Mouse (Mus musculus): Measurements from ENCODE around the gene Akap9.
"Not testable (repeated sequence)": the region's sequence is repeated elsewhere in the genome, so short reads cannot be mapped to it uniquely, and the experiment has no call there.

Gene Akap9

GRCm38 (mm10) chr5:3927801-3928689 lies at the start of gene Akap9:
Akap9 (plus strand) TSS chr5:3928054.
- DNase-seq = peak; percentile 78

DNA sequence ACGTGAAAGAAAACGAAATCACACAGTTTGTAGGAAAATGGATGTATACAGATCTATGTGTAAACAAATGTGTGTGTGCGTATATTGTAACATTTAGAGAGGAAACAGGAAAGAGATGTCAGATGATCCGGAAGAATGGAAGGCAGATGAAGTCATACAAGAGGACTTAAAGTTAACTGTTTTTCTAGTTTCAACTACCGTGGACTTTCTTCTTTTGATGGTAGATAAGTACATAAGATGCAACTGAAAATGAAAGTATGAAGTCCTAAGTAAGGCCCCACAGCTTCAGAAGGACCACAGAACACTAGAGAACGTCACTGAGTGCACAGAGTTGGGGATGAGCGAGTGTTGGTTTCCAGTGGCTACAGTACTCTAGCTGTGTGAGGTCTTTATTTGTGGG lies 41.0 kb upstream of the Akap9 start:
- DNase-seq = not testable (repeated sequence)

- no peak for DNase-seq
These were observed 38.7 kb upstream of the Akap9 start for GRCm38 (mm10) chr5:3889201-3889600.

DNA sequence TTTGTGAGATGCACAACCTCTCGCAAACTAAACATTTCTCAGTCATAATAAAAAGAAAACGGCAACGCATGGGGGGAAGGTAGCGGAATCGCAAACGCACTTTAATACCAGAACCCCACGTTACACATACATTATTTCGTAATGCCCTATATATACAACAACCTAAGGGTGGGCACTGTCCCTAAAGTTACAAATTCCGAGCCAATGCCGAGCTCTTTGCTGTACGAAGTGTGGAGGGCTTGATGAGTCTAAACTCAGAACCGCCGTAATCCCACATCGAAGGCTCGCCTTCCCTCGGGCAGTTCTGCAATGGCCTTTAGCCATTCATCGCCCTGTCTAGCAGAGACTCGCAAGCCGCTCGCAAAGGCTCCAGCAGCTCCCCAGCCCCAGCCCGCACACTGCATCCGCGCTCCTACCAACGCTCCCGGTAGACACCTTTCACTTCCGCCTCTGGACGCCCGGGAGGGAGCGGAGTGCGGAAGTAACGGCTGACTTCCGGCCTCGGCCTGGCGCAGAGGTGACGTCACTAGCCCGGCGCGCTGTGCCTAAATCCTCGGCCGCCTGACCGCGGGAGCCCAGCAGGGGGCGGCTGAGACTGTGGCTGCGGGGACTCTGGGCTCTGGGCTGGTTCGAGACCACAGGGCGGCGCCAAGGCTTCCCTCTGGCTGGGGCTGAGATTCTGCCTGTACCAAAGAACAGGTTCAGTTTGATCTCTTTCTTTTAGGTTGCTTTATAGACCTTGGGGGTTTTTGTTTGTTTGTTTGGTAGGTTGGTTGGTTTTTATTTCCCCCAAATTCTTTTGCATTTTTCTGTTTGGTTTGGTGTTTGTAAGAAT lies 34.2 kb upstream of the Akap9 start, which contains the start of gene Mterf1a:
Gene Mterf1a, minus strand, starts transcription at position 475 of the 835 bp plus-strand sequence.
- not testable (repeated sequence) for DNase-seq

DNA sequence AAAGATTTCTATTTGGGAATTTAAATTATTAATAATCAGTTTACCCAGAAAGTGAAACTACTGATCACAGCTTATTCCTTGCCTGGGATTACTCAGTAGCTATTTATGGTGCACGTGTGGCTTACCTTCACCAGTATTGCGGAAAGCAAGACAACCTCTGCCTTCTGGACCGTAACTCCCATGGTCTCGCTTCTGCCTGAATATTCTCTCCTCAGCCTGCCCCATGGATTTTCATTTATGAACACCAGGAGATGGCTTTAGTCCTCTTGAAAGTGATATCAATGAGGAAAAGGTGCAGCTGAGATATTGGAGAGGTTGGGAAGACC lies 33.6 kb upstream of the Akap9 start:
- DNase-seq = not testable (repeated sequence)

- DNase-seq = no peak
These were observed 22.4 kb upstream of the Akap9 start for GRCm38 (mm10) chr5:3905471-3905870.

DNA sequence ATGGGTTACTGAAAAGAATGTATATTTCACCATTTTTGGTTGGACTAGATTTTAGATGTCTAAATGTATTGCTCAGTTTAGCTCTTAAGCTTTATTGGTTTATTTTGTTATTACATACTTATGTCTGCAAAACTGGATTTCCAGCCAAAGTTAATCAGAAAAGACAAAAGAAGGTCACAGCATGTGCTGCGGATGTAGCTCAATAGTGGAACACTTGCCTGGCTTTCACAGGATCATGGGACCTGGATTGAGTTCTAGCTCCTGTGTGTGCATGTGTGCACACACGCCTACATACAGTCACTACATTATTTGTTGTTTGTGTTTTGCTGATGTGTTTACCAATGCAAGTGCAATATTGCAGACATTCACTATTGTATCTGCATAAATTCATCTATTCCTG lies 5.5 kb upstream of the Akap9 start:
- DNase-seq = no peak

- DNase-seq = peak; percentile 20
These were observed 1.2 kb upstream of the Akap9 start for GRCm38 (mm10) chr5:3926666-3927065.

DNA sequence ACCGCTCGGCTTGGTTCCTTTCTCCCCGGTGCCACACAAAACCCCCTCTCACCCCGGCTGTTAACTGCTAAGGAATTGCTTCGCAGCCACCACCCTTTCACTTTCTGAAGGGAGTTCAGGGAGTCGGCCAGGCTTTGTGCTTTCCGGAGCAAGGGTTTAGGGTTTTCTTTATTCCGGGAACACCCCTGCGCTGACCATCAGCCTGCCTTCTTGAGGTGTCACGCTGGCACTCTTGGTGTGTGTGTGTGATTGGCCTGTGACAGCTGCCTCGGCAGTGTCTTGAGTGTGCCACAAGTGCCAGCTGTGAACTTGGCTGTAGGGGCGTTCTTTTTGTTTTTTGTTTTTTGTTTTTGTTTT lies 814 bp downstream of the Akap9 start:
- peak; percentile 60 for DNase-seq

GRCm38 (mm10) chr5:3930760-3931159 lies 2.9 kb downstream of the Akap9 start:
- no peak for DNase-seq

GRCm38 (mm10) chr5:3931636-3932035 lies 3.8 kb downstream of the Akap9 start:
- peak; percentile 54 for DNase-seq

- no peak for DNase-seq
These were observed 5.7 kb downstream of the Akap9 start for GRCm38 (mm10) chr5:3933551-3933950.

GRCm38 (mm10) chr5:3935266-3935665 lies 7.4 kb downstream of the Akap9 start:
- no peak for DNase-seq

DNA sequence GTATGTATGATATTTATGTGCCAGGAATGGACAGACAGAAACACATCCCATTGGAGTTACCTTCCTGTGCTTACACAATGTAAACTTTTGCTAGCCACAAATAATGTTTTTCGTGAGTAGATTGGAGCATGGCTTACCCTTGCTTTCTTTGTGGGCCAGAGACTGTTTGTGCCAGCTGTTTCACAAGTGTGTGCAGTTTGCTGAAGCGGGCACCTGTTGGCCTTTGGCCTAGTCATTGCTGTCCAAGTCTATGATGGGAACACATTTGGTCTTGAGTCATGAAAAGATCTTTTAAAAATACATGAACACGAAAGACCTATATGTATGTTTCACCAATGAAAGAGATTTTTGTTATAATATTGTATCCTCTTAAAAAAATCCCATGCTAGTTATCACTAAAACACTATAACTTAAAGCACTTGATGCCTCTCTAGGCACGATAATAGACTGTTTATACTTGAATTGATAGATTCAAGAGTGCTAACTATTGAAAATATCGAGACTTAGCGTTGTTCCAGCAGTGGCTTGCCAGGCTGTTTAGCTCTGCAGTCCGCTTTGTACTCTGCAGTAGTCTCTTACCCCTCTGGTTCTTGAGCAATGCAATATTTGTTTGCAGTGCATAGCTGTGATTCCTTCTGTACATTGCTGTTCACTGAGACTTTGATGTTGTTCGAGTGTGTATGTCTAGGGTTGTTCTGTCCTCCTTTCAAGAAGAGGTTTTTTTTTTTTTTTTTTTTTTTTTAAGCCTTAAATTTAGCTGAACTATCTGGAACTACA lies 8.1 kb downstream of the Akap9 start:
- DNase-seq = no peak

GRCm38 (mm10) chr5:3938905-3939304 lies 11.1 kb downstream of the Akap9 start:
- DNase-seq = no peak

DNA sequence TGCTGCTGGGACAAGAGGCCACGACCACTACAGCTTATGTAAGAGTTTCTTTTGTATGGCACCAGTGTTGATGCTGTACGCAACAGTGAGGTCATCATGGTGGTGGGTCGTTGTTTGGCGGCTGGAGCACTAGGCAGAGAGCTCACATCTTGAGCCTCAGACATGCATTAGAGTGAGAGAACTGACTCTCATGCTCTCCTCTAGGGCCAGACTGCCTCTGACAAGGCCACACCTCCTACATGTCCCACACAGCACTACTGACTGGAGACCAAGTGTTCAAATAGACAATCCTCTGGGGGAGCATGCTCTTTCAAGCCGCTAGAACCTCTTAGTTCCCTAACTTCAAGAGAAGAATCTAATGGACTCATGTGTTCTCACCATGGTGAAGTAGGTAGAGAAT lies 11.5 kb downstream of the Akap9 start:
- no peak for DNase-seq

DNA sequence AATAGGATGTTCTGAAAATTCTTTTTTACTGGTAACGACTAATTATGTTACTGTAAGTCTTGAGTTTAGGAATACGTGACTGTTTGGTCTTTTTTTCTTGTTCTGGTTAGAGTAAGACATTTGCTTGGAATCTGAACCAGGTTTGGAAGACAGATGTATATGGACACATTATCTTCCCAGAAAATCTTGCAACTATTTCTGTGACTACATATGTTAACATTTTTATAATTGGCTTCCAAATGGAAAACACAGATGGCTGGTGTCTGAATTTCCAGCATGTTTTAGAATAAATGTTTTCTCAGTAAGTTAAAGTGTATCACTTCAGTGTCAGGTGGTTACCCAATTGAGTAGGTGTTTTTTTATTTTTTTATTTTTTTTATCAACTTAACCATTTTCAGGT lies 13.4 kb downstream of the Akap9 start:
- no peak for DNase-seq

- not testable (repeated sequence) for DNase-seq
These were observed 15.3 kb downstream of the Akap9 start for GRCm38 (mm10) chr5:3943169-3943568.

DNA sequence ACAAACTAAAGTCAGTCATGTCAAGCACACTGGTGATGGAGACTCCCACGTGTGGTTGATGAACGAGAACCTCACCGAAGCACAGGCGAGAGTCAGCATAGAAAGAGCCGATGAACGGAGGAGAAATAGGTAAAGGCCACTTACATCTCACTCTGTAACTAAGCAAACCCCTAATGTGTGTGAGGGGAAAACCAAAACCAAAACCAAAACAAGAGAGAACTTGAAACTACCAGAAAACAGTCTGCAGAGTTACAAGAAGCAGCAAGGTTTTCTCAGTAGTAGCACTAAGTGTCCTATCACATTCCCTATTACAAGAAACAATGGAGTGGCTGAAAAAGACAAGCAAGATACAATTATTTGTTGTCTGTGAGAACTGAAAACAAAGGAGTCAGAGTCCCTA lies 24.6 kb downstream of the Akap9 start:
- DNase-seq = no peak

- DNase-seq = no peak
These were observed 26.7 kb downstream of the Akap9 start for GRCm38 (mm10) chr5:3954541-3954940.

DNA sequence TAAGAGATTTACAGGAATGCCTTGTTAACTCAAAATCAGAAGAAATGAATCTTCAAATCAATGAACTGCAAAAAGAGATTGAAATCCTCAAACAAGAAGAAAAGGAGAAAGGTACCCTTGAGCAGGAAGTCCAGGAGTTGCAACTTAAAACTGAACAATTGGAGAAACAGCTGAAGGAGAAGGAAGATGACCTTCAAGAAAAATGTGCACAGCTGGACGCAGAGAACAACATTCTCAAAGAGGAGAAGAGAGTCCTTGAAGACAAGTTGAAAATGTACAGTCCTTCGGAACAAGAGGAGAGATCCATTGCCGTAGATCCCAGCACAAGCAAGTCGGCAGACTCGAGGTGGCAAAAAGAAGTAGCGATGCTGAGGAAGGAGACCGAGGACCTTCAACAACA lies 33.4 kb downstream of the Akap9 start:
- DNase-seq = no peak

- no peak for DNase-seq
These were observed 40.6 kb downstream of the Akap9 start for GRCm38 (mm10) chr5:3968415-3968814.

GRCm38 (mm10) chr5:3969114-3969513 lies 41.3 kb downstream of the Akap9 start:
- no peak for DNase-seq
